Mouse (Mus musculus): ENCODE results near the gene Robo1.
"Not testable (repeated sequence)": the region's sequence is repeated elsewhere in the genome, so short reads cannot be mapped to it uniquely, and the experiment has no call there.

The Robo1 gene

GRCm38 (mm10) chr16:72458155-72458554, 150.0 kb downstream of the Robo1 start:
- DNase-seq: no peak

- DNase-seq: no peak
Observed at GRCm38 (mm10) chr16:72458576-72458975, 150.5 kb downstream of the Robo1 start.

GRCm38 (mm10) chr16:72465696-72466095, 157.6 kb downstream of the Robo1 start:
- DNase-seq: no peak

- DNase-seq: no peak
Observed at GRCm38 (mm10) chr16:72470037-72470673, 162.0 kb downstream of the Robo1 start.

GRCm38 (mm10) chr16:72510716-72511199, 202.7 kb downstream of the Robo1 start:
- no peak for DNase-seq

- DNase-seq: no peak
Observed at GRCm38 (mm10) chr16:72531337-72531736, 223.2 kb downstream of the Robo1 start.

- DNase-seq: no peak
Observed at GRCm38 (mm10) chr16:72533900-72534571, 225.9 kb downstream of the Robo1 start.

- no peak for DNase-seq
Observed at GRCm38 (mm10) chr16:72538171-72538570, 230.1 kb downstream of the Robo1 start.

- no peak for DNase-seq
Observed at GRCm38 (mm10) chr16:72543928-72544327, 235.8 kb downstream of the Robo1 start.

- no peak for DNase-seq
Observed at GRCm38 (mm10) chr16:72544950-72545349, 236.8 kb downstream of the Robo1 start.

- no peak for DNase-seq
Observed at GRCm38 (mm10) chr16:72551672-72552243, 243.7 kb downstream of the Robo1 start.

GRCm38 (mm10) chr16:72553713-72554112, 245.6 kb downstream of the Robo1 start:
- no peak for DNase-seq

GRCm38 (mm10) chr16:72562149-72562548, 254.0 kb downstream of the Robo1 start:
- not testable (repeated sequence) for DNase-seq

- no peak for DNase-seq
Observed at GRCm38 (mm10) chr16:72563196-72563963, 255.3 kb downstream of the Robo1 start.

- no peak for DNase-seq
Observed at GRCm38 (mm10) chr16:72575171-72575570, 267.1 kb downstream of the Robo1 start.

- no peak for DNase-seq
Observed at GRCm38 (mm10) chr16:72576956-72577355, 268.9 kb downstream of the Robo1 start.

- no peak for DNase-seq
Observed at GRCm38 (mm10) chr16:72584454-72585159, 276.5 kb downstream of the Robo1 start.

GRCm38 (mm10) chr16:72585160-72585813, 277.2 kb downstream of the Robo1 start:
- no peak for DNase-seq

GRCm38 (mm10) chr16:72587376-72588072, 279.4 kb downstream of the Robo1 start:
- DNase-seq: no peak

- no peak for DNase-seq
Observed at GRCm38 (mm10) chr16:72603487-72604206, 295.5 kb downstream of the Robo1 start.

- DNase-seq: peak; percentile 89
Observed at GRCm38 (mm10) chr16:72605066-72605465, 297.0 kb downstream of the Robo1 start.

All from right cerebral cortex, postnatal 14 days (tissue).